Mouse (Mus musculus): ENCODE results near the gene Slc38a4. TPM values are rescaled to one million over a fixed set of nuclear protein-coding genes. Genes with fewer than 3 reads are reported as not detected.

Gene Slc38a4
- polyA plus RNA-seq, 1 experiment from 2014 or later: 71.1 TPM

GRCm38 (mm10) chr15:97009271-97009670 is 46.5 kb downstream of the Slc38a4 start:
- Histone ChIP-seq H3K4me2 (ENCODE audit: low read depth, low read length) (no peak overlapping the region), H3K9ac (replicated peaks; ENCODE audit: low read length) (no peak overlapping the region), H3K4me1 (ENCODE audit: control insufficient read depth, insufficient read depth, low read length) (no peaks in the 10 kb centered on the region; the same call in 1 of the 2 replicates), H3K27me3 (ENCODE audit: control insufficient read depth, insufficient read depth, low read length) (no peaks in the 10 kb centered on the region), H3K36me3 (replicated peaks; ENCODE audit: control insufficient read depth, insufficient read depth, low read depth, low read length) (no peaks in the 10 kb centered on the region), H3K9me3 (replicated peaks; ENCODE audit: control insufficient read depth, low read length) (no peaks in the 10 kb centered on the region), H3K27ac (replicated peaks; ENCODE audit: low read depth, low read length) (no peak overlapping the region), H3K4me3 (ENCODE audit: low read depth, low read length) (no peak overlapping the region)
- ATAC-seq (replicated peaks; ENCODE audit: insufficient number of reproducible peaks, low FRiP score, low TSS enrichment, low read depth): no peak
- DNase-seq (ENCODE audit: low spot score): no peak
- 86% methylated on average over 3 of the region's 3 CpGs for WGBS

GRCm38 (mm10) chr15:97005631-97006234 is 50.0 kb downstream of the Slc38a4 start:
- Histone ChIP-seq H3K4me2 (ENCODE audit: low read depth, low read length) (no peak overlapping the region), H3K9me3 (replicated peaks; ENCODE audit: control insufficient read depth, low read length) (no peaks in the 10 kb centered on the region), H3K27ac (replicated peaks; ENCODE audit: low read depth, low read length) (no peak overlapping the region), H3K4me1 (ENCODE audit: control insufficient read depth, insufficient read depth, low read length) (peaks cover 8% of the 10 kb centered on the region), H3K4me3 (ENCODE audit: low read depth, low read length) (no peak overlapping the region), H3K27me3 (ENCODE audit: control insufficient read depth, insufficient read depth, low read length) (no peaks in the 10 kb centered on the region), H3K9ac (replicated peaks; ENCODE audit: low read length) (no peak overlapping the region), H3K36me3 (replicated peaks; ENCODE audit: control insufficient read depth, insufficient read depth, low read depth, low read length) (no peaks in the 10 kb centered on the region)
- DNase-seq (ENCODE audit: low spot score): no peak
- no peak for ATAC-seq (replicated peaks; ENCODE audit: insufficient number of reproducible peaks, low FRiP score, low TSS enrichment, low read depth)
- WGBS: 85% methylated on average over 15 of the region's 15 CpGs

GRCm38 (mm10) chr15:97004525-97004867 is 51.3 kb downstream of the Slc38a4 start:
- Histone ChIP-seq H3K4me1 (ENCODE audit: control insufficient read depth, insufficient read depth, low read length) (peaks cover 8% of the 10 kb centered on the region), H3K4me2 (ENCODE audit: low read depth, low read length) (no peak overlapping the region), H3K9ac (replicated peaks; ENCODE audit: low read length) (no peak overlapping the region), H3K27ac (replicated peaks; ENCODE audit: low read depth, low read length) (no peak overlapping the region), H3K4me3 (ENCODE audit: low read depth, low read length) (no peak overlapping the region), H3K36me3 (replicated peaks; ENCODE audit: control insufficient read depth, insufficient read depth, low read depth, low read length) (no peaks in the 10 kb centered on the region), H3K9me3 (replicated peaks; ENCODE audit: control insufficient read depth, low read length) (no peaks in the 10 kb centered on the region), H3K27me3 (ENCODE audit: control insufficient read depth, insufficient read depth, low read length) (no peaks in the 10 kb centered on the region)
- DNase-seq (ENCODE audit: low spot score) (no peak), ATAC-seq (replicated peaks; ENCODE audit: insufficient number of reproducible peaks, low FRiP score, low TSS enrichment, low read depth) (no peak)
- WGBS: 77% methylated on average over 7 of the region's 7 CpGs

- DNase-seq (ENCODE audit: low spot score) (peak; percentile 71), ATAC-seq (replicated peaks; ENCODE audit: insufficient number of reproducible peaks, low FRiP score, low TSS enrichment, low read depth) (no peak)
- Histone ChIP-seq H3K4me3 (ENCODE audit: low read depth, low read length) (no peak overlapping the region), H3K36me3 (replicated peaks; ENCODE audit: control insufficient read depth, insufficient read depth, low read depth, low read length) (no peaks in the 10 kb centered on the region), H3K27ac (replicated peaks; ENCODE audit: low read depth, low read length) (no peak overlapping the region), H3K9ac (replicated peaks; ENCODE audit: low read length) (no peak overlapping the region), H3K27me3 (ENCODE audit: control insufficient read depth, insufficient read depth, low read length) (no peaks in the 10 kb centered on the region), H3K4me2 (ENCODE audit: low read depth, low read length) (no peak overlapping the region), H3K9me3 (replicated peaks; ENCODE audit: control insufficient read depth, low read length) (no peaks in the 10 kb centered on the region), H3K4me1 (ENCODE audit: control insufficient read depth, insufficient read depth, low read length) (peaks cover 8% of the 10 kb centered on the region)
- 51% methylated on average over 10 of the region's 10 CpGs for WGBS
Measured at GRCm38 (mm10) chr15:97003851-97004524, 51.8 kb downstream of the Slc38a4 start.

- Histone ChIP-seq H3K27ac (replicated peaks; ENCODE audit: low read depth, low read length) (no peak overlapping the region), H3K9ac (replicated peaks; ENCODE audit: low read length) (no peak overlapping the region), H3K4me1 (ENCODE audit: control insufficient read depth, insufficient read depth, low read length) (peaks cover 8% of the 10 kb centered on the region), H3K4me2 (ENCODE audit: low read depth, low read length) (peak overlapping the region; percentile 16; the same call in 1 of the 2 replicates), H3K27me3 (ENCODE audit: control insufficient read depth, insufficient read depth, low read length) (no peaks in the 10 kb centered on the region), H3K4me3 (ENCODE audit: low read depth, low read length) (peak overlapping the region; percentile 19; the same call in 1 of the 2 replicates), H3K9me3 (replicated peaks; ENCODE audit: control insufficient read depth, low read length) (no peaks in the 10 kb centered on the region), H3K36me3 (replicated peaks; ENCODE audit: control insufficient read depth, insufficient read depth, low read depth, low read length) (no peaks in the 10 kb centered on the region)
- ATAC-seq (replicated peaks; ENCODE audit: insufficient number of reproducible peaks, low FRiP score, low TSS enrichment, low read depth) (no peak), DNase-seq (ENCODE audit: low spot score) (no peak)
- WGBS: 78% methylated on average over 6 of the region's 6 CpGs
Measured at GRCm38 (mm10) chr15:97003186-97003585, 52.6 kb downstream of the Slc38a4 start.

GRCm38 (mm10) chr15:97002752-97003151 is 53.0 kb downstream of the Slc38a4 start:
- no peaks in the 10 kb centered on the region for H3K27me3 ChIP-seq (ENCODE audit: control insufficient read depth, insufficient read depth, low read length)
- H3K4me2 ChIP-seq (ENCODE audit: low read depth, low read length): peak overlapping the region; percentile 16; the same call in 1 of the 2 replicates
- H3K4me1 ChIP-seq (ENCODE audit: control insufficient read depth, insufficient read depth, low read length): peaks cover 8% of the 10 kb centered on the region
- H3K27ac ChIP-seq (replicated peaks; ENCODE audit: low read depth, low read length): no peak overlapping the region
- no peak overlapping the region for H3K9ac ChIP-seq (replicated peaks; ENCODE audit: low read length)
- DNase-seq (ENCODE audit: low spot score) (no peak), ATAC-seq (replicated peaks; ENCODE audit: insufficient number of reproducible peaks, low FRiP score, low TSS enrichment, low read depth) (no peak)
- no peaks in the 10 kb centered on the region for H3K36me3 ChIP-seq (replicated peaks; ENCODE audit: control insufficient read depth, insufficient read depth, low read depth, low read length)
- peak overlapping the region; percentile 19; the same call in 1 of the 2 replicates for H3K4me3 ChIP-seq (ENCODE audit: low read depth, low read length)
- WGBS: 67% methylated on average over 12 of the region's 12 CpGs
- no peaks in the 10 kb centered on the region for H3K9me3 ChIP-seq (replicated peaks; ENCODE audit: control insufficient read depth, low read length)

GRCm38 (mm10) chr15:97001886-97002285 is 53.9 kb downstream of the Slc38a4 start:
- DNase-seq (ENCODE audit: low spot score): no peak
- Histone ChIP-seq H3K4me2 (ENCODE audit: low read depth, low read length) (no peak overlapping the region), H3K27ac (replicated peaks; ENCODE audit: low read depth, low read length) (peak overlapping the region; percentile 88), H3K9me3 (replicated peaks; ENCODE audit: control insufficient read depth, low read length) (no peaks in the 10 kb centered on the region), H3K9ac (replicated peaks; ENCODE audit: low read length) (no peak overlapping the region), H3K27me3 (ENCODE audit: control insufficient read depth, insufficient read depth, low read length) (no peaks in the 10 kb centered on the region), H3K4me3 (ENCODE audit: low read depth, low read length) (no peak overlapping the region), H3K4me1 (ENCODE audit: control insufficient read depth, insufficient read depth, low read length) (peaks cover 8% of the 10 kb centered on the region), H3K36me3 (replicated peaks; ENCODE audit: control insufficient read depth, insufficient read depth, low read depth, low read length) (no peaks in the 10 kb centered on the region)
- no peak for ATAC-seq (replicated peaks; ENCODE audit: insufficient number of reproducible peaks, low FRiP score, low TSS enrichment, low read depth)
- WGBS: 80% methylated on average over 7 of the region's 7 CpGs

GRCm38 (mm10) chr15:97001416-97001815 is 54.3 kb downstream of the Slc38a4 start:
- no peaks in the 10 kb centered on the region for H3K9me3 ChIP-seq (replicated peaks; ENCODE audit: control insufficient read depth, low read length)
- H3K27ac ChIP-seq (replicated peaks; ENCODE audit: low read depth, low read length): peak overlapping the region; percentile 88

More at GRCm38 (mm10) chr15:97001416-97001815, 54.3 kb downstream of the Slc38a4 start:
- ATAC-seq (replicated peaks; ENCODE audit: insufficient number of reproducible peaks, low FRiP score, low TSS enrichment, low read depth) (no peak), DNase-seq (ENCODE audit: low spot score) (peak; percentile 47)
- Histone ChIP-seq H3K4me3 (ENCODE audit: low read depth, low read length) (no peak overlapping the region), H3K36me3 (replicated peaks; ENCODE audit: control insufficient read depth, insufficient read depth, low read depth, low read length) (no peaks in the 10 kb centered on the region), H3K4me2 (ENCODE audit: low read depth, low read length) (no peak overlapping the region), H3K9ac (replicated peaks; ENCODE audit: low read length) (no peak overlapping the region), H3K4me1 (ENCODE audit: control insufficient read depth, insufficient read depth, low read length) (peaks cover 8% of the 10 kb centered on the region), H3K27me3 (ENCODE audit: control insufficient read depth, insufficient read depth, low read length) (no peaks in the 10 kb centered on the region)
- WGBS: 28% methylated on average over 12 of the region's 12 CpGs

All from embryonic facial prominence, embryonic 11.5 days (tissue).